Mouse (Mus musculus) left cerebral cortex, postnatal 25 days (tissue): ENCODE results near the gene Gjd2. TPM values are rescaled to one million over a fixed set of nuclear protein-coding genes. Genes with fewer than 3 reads are reported as not detected.
A peak's percentile ranks its signal among the peaks of the same experiment; 100 is the strongest.

Experiments
- DNase-seq, 2 experiments: peaks; one replicate each; pipeline ENCODE4 v3.0.0; 2022; ENCODE audit warnings: low spot score in 2 of 2, mixed read lengths in 1 of 2
- intact Hi-C: fragments of 180-260 bp; cut with DNase I; formaldehyde crosslinking; loops from one replicate; pipeline ENCODE4 v1.15.1; 2025
- total RNA-seq, 2 experiments: library from RNA; stranded (reverse); gene quantifications; 2 replicates each; pipeline ENCODE4 v1.2.3; 2021

The Gjd2 gene
- 1 to 10 TPM; 6.1 to 7.2 TPM for total RNA-seq

GRCm38 (mm10) chr2:114013295-114013771 lies at the start of gene Gjd2:
Gene Gjd2, minus strand, starts transcription at chr2:114013619.
- DNase-seq, result peak in 1 of 2 experiments; percentile 11
- intact Hi-C loops, result no loop called here

- intact Hi-C loops, result no loop called here
- DNase-seq, result no peak
Measured at GRCm38 (mm10) chr2:114060071-114060591, 46.7 kb upstream of the Gjd2 start.

GRCm38 (mm10) chr2:114059608-114060007 lies 46.2 kb upstream of the Gjd2 start:
- intact Hi-C loops, result no loop called here
- no peak for DNase-seq

GRCm38 (mm10) chr2:114058226-114058796 lies 44.9 kb upstream of the Gjd2 start:
- no peak for DNase-seq
- intact Hi-C loops, result no loop called here

GRCm38 (mm10) chr2:114057303-114057853 lies 44.0 kb upstream of the Gjd2 start:
- intact Hi-C loops, result no loop called here
- DNase-seq, result no peak

GRCm38 (mm10) chr2:114054129-114054528 lies 40.7 kb upstream of the Gjd2 start:
- intact Hi-C loops, result no loop called here
- no peak for DNase-seq

- DNase-seq, result no peak
- intact Hi-C loops, result no loop called here
Measured at GRCm38 (mm10) chr2:114052696-114053598, 39.5 kb upstream of the Gjd2 start, which contains the start of gene Actc1. Gene Actc1, minus strand, starts transcription at chr2:114053548.

- intact Hi-C loops, result no loop called here
- no peak for DNase-seq
Measured at GRCm38 (mm10) chr2:114051871-114052241, 38.4 kb upstream of the Gjd2 start.

- intact Hi-C loops, result no loop called here
Measured at GRCm38 (mm10) chr2:114051111-114051870, 37.9 kb upstream of the Gjd2 start.

GRCm38 (mm10) chr2:114050150-114050549 lies 36.7 kb upstream of the Gjd2 start:
- DNase-seq, result no peak
- intact Hi-C loops, result no loop called here

More at GRCm38 (mm10) chr2:114051111-114051870, 37.9 kb upstream of the Gjd2 start:
- DNase-seq, result no peak

- DNase-seq, result no peak
- intact Hi-C loops, result no loop called here
Measured at GRCm38 (mm10) chr2:114049372-114049771, 36.0 kb upstream of the Gjd2 start.

GRCm38 (mm10) chr2:114047960-114048611 lies 34.7 kb upstream of the Gjd2 start:
- intact Hi-C loops, result no loop called here
- DNase-seq, result no peak

GRCm38 (mm10) chr2:114046151-114046664 lies 32.8 kb upstream of the Gjd2 start:
- no peak for DNase-seq
- intact Hi-C loops, result no loop called here

- intact Hi-C loops, result no loop called here
- DNase-seq, result no peak
Measured at GRCm38 (mm10) chr2:114037926-114038325, 24.5 kb upstream of the Gjd2 start.

- intact Hi-C loops, result no loop called here
- no peak for DNase-seq
Measured at GRCm38 (mm10) chr2:114032259-114032658, 18.8 kb upstream of the Gjd2 start.

- no peak for DNase-seq
- intact Hi-C loops, result no loop called here
Measured at GRCm38 (mm10) chr2:114023383-114023782, 10.0 kb upstream of the Gjd2 start.

- intact Hi-C loops, result no loop called here
- no peak for DNase-seq
Measured at GRCm38 (mm10) chr2:114020210-114020563, 6.8 kb upstream of the Gjd2 start.

GRCm38 (mm10) chr2:114019474-114020209 lies 6.2 kb upstream of the Gjd2 start:
- intact Hi-C loops, result no loop called here
- no peak for DNase-seq
